Mouse (Mus musculus): ENCODE measurements around the gene Phactr3. TPM values are rescaled to one million over a fixed set of nuclear protein-coding genes. Genes with fewer than 3 reads are reported as not detected.
A peak's percentile ranks its signal among the peaks of the same experiment; 100 is the strongest.
"Not testable (repeated sequence)": the region's sequence is repeated elsewhere in the genome, so short reads cannot be mapped to it uniquely, and the experiment has no call there.

Phactr3 gene
- polyA plus RNA-seq (2014; fragmentation: Nextera tagmentation; extraction: Ambion mirVana), result 1.8 and 2.1 TPM in 2 replicates

GRCm38 (mm10) chr2:178118801-178119560 lies at the start of gene Phactr3:
Gene Phactr3, plus strand, starts transcription at chr2:178118975.
- WGBS, result 2% methylated on average over 30 of the region's 45 CpGs
- Histone ChIP-seq H3K9me3 (ENCODE audit: control insufficient read depth, low read length) (no peaks in the 10 kb centered on the region), H3K27me3 (replicated peaks; ENCODE audit: control insufficient read depth, insufficient read depth, low read length) (peaks cover 17% of the 10 kb centered on the region), H3K27ac (replicated peaks; ENCODE audit: low read depth, low read length) (no peak within 1 kb of the TSS), H3K4me2 (ENCODE audit: low read depth, low read length) (peak within 1 kb of the TSS; percentile 87), H3K9ac (ENCODE audit: low read depth, low read length) (peak within 1 kb of the TSS; percentile 55), H3K4me3 (ENCODE audit: low read depth, low read length) (peak within 1 kb of the TSS; percentile 44), H3K36me3 (ENCODE audit: control insufficient read depth, insufficient read depth, low read length) (no peaks in the 10 kb centered on the region), H3K4me1 (ENCODE audit: control insufficient read depth, insufficient read depth, low read length) (peaks cover 19% of the 10 kb centered on the region)
- ATAC-seq (ENCODE audit: low read depth), result peak; percentile 62
- DNase-seq (ENCODE audit: low spot score), result no peak

GRCm38 (mm10) chr2:178078166-178078717 lies 40.5 kb upstream of the Phactr3 start, which contains the start of gene Zfp931:
Gene Zfp931, minus strand, starts transcription at chr2:178078476.
- Histone ChIP-seq H3K4me3 (ENCODE audit: low read depth, low read length) (peak within 1 kb of the TSS; percentile 41), H3K9ac (ENCODE audit: low read depth, low read length) (0 out of 2 replicates have a peak within 1 kb of the TSS, but pooled peaks have one; percentile 46), H3K4me2 (ENCODE audit: low read depth, low read length) (peak within 1 kb of the TSS; percentile 47)
- H3K9me3 ChIP-seq (ENCODE audit: control insufficient read depth, low read length); H3K4me1 ChIP-seq (ENCODE audit: control insufficient read depth, insufficient read depth, low read length); H3K27me3 ChIP-seq (replicated peaks; ENCODE audit: control insufficient read depth, insufficient read depth, low read length); ATAC-seq (ENCODE audit: low read depth); H3K36me3 ChIP-seq (ENCODE audit: control insufficient read depth, insufficient read depth, low read length); DNase-seq (ENCODE audit: low spot score); H3K27ac ChIP-seq (replicated peaks; ENCODE audit: low read depth, low read length): not testable (repeated sequence)
- WGBS, result no CpG with 5 or more reads among the region's 14 CpGs

GRCm38 (mm10) chr2:178089586-178089985 lies 29.2 kb upstream of the Phactr3 start:
- Histone ChIP-seq H3K9ac (ENCODE audit: low read depth, low read length) (no peak overlapping the region), H3K27ac (replicated peaks; ENCODE audit: low read depth, low read length) (no peak overlapping the region), H3K9me3 (ENCODE audit: control insufficient read depth, low read length) (no peaks in the 10 kb centered on the region), H3K4me2 (ENCODE audit: low read depth, low read length) (no peak overlapping the region), H3K27me3 (replicated peaks; ENCODE audit: control insufficient read depth, insufficient read depth, low read length) (no peaks in the 10 kb centered on the region), H3K4me3 (ENCODE audit: low read depth, low read length) (no peak overlapping the region), H3K4me1 (ENCODE audit: control insufficient read depth, insufficient read depth, low read length) (no peaks in the 10 kb centered on the region), H3K36me3 (ENCODE audit: control insufficient read depth, insufficient read depth, low read length) (no peaks in the 10 kb centered on the region)
- ATAC-seq (ENCODE audit: low read depth) (no peak), DNase-seq (ENCODE audit: low spot score) (no peak)

DNA sequence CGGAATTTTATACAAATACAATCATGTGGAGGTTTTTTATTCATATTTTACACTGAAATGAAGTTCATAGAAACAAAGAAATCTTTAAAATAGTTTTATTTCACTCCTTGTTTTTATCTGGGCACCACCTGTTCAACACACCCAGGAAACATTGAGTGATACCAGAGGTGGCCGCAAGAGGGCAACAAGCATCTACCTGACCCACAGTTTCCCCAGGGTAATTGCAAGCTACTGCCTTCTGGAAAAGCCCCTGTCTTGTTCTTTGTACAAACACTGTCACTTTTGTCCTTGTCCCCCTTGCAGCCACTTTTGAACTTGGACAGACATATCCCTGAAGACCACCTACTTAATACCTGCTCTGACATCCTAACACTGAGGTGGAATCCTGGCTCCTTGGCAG lies 20.8 kb upstream of the Phactr3 start:
- ATAC-seq (ENCODE audit: low read depth), result no peak
- WGBS, result 4% methylated on average over 2 of the region's 2 CpGs
- Histone ChIP-seq H3K36me3 (ENCODE audit: control insufficient read depth, insufficient read depth, low read length) (no peaks in the 10 kb centered on the region), H3K9me3 (ENCODE audit: control insufficient read depth, low read length) (0 out of 2 replicates have a peak, but pooled peaks cover 2% of the 10 kb centered on the region), H3K4me2 (ENCODE audit: low read depth, low read length) (no peak overlapping the region), H3K4me3 (ENCODE audit: low read depth, low read length) (no peak overlapping the region), H3K27me3 (replicated peaks; ENCODE audit: control insufficient read depth, insufficient read depth, low read length) (no peaks in the 10 kb centered on the region), H3K4me1 (ENCODE audit: control insufficient read depth, insufficient read depth, low read length) (no peaks in the 10 kb centered on the region), H3K27ac (replicated peaks; ENCODE audit: low read depth, low read length) (no peak overlapping the region), H3K9ac (ENCODE audit: low read depth, low read length) (no peak overlapping the region)
- peak; percentile 23 for DNase-seq (ENCODE audit: low spot score)

- Histone ChIP-seq H3K27me3 (replicated peaks; ENCODE audit: control insufficient read depth, insufficient read depth, low read length) (no peaks in the 10 kb centered on the region), H3K4me3 (ENCODE audit: low read depth, low read length) (no peak overlapping the region), H3K9ac (ENCODE audit: low read depth, low read length) (no peak overlapping the region), H3K4me2 (ENCODE audit: low read depth, low read length) (no peak overlapping the region), H3K9me3 (ENCODE audit: control insufficient read depth, low read length) (no peaks in the 10 kb centered on the region), H3K4me1 (ENCODE audit: control insufficient read depth, insufficient read depth, low read length) (no peaks in the 10 kb centered on the region), H3K36me3 (ENCODE audit: control insufficient read depth, insufficient read depth, low read length) (no peaks in the 10 kb centered on the region), H3K27ac (replicated peaks; ENCODE audit: low read depth, low read length) (no peak overlapping the region)
- ATAC-seq (ENCODE audit: low read depth) (peak; percentile 71), DNase-seq (ENCODE audit: low spot score) (peak; percentile 67)
- WGBS, result 7% methylated on average over 7 of the region's 7 CpGs
Observed at GRCm38 (mm10) chr2:178101957-178102356, 16.8 kb upstream of the Phactr3 start.

DNA sequence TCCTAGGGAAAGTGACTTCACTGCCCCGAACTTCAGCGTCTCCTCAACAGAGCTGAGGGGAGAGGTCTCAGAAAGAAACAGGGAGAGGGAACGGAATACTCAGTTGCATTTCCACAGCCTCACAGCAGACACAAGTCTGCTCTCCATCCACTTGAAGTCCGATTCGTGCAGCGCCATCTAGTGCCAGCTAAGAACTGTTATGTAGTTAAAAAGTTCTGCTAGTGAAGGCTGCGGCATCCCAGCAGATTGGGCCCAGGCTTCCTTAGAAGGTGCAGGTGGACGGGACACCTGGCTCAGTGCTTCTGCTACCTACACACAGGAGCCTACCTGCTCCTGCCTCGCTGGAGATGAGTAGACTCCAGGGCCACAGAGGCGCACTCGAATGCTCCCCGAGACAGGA lies 829 bp upstream of the Phactr3 start:
- H3K9me3 ChIP-seq (ENCODE audit: control insufficient read depth, low read length), result no peaks in the 10 kb centered on the region

DNA sequence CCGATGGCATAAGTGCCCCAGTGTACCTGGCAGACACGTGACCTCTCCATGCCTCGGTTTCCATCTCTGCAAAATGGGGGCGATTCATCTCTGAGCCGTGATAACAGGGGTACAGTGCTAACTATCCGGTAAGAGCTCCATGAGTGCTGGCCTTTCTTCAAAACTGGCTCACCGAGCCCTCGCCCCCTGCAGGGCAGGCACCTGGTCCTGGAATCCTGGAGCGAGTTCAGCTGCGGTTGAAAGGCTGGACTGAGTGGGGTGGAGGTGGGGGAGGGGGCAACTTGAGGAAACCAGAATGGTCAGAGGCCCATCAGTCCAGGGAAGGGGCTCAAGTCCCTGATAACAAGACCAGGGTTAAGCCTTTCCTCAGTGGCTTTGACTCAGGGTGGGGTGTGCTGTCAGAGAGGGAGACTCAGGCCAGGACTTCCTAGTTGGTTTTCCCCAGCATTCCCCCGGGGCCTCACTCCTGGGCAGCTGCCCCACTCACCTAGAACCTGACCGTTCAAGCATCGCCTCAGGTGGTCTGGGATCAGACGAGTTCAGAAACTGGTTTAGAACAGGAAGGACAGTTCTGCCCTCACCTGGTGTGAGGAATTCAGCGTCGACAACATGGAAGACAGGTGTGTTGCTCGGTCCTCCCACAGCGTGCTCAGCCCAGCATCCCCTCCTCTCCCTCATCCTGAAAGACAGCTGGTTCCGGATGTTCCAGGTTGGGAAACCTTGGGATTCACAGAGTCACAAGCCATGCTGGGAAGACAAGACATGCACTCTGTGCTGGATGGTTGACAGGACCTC lies 983 bp downstream of the Phactr3 start:
- no peak for DNase-seq (ENCODE audit: low spot score)
- Histone ChIP-seq H3K4me2 (ENCODE audit: low read depth, low read length) (peak overlapping the region; percentile 87), H3K4me1 (ENCODE audit: control insufficient read depth, insufficient read depth, low read length) (peaks cover 19% of the 10 kb centered on the region), H3K27me3 (replicated peaks; ENCODE audit: control insufficient read depth, insufficient read depth, low read length) (peaks cover 17% of the 10 kb centered on the region), H3K9ac (ENCODE audit: low read depth, low read length) (no peak overlapping the region), H3K4me3 (ENCODE audit: low read depth, low read length) (peak overlapping the region; percentile 44), H3K27ac (replicated peaks; ENCODE audit: low read depth, low read length) (no peak overlapping the region), H3K9me3 (ENCODE audit: control insufficient read depth, low read length) (no peaks in the 10 kb centered on the region), H3K36me3 (ENCODE audit: control insufficient read depth, insufficient read depth, low read length) (no peaks in the 10 kb centered on the region)
- 25% methylated on average over 19 of the region's 19 CpGs for WGBS
- no peak for ATAC-seq (ENCODE audit: low read depth)

More for the DNA sequence above, 829 bp upstream of the Phactr3 start:
- peaks cover 17% of the 10 kb centered on the region for H3K27me3 ChIP-seq (replicated peaks; ENCODE audit: control insufficient read depth, insufficient read depth, low read length)
- H3K4me3 ChIP-seq (ENCODE audit: low read depth, low read length), result no peak overlapping the region
- no peak overlapping the region for H3K9ac ChIP-seq (ENCODE audit: low read depth, low read length)
- whole genome bisulfite sequencing, result 22% methylated on average over 12 of the region's 12 CpGs
- DNase-seq (ENCODE audit: low spot score), result peak; percentile 86
- H3K27ac ChIP-seq (replicated peaks; ENCODE audit: low read depth, low read length), result no peak overlapping the region
- peaks cover 19% of the 10 kb centered on the region for H3K4me1 ChIP-seq (ENCODE audit: control insufficient read depth, insufficient read depth, low read length)
- no peak for ATAC-seq (ENCODE audit: low read depth)
- no peak overlapping the region for H3K4me2 ChIP-seq (ENCODE audit: low read depth, low read length)
- no peaks in the 10 kb centered on the region for H3K36me3 ChIP-seq (ENCODE audit: control insufficient read depth, insufficient read depth, low read length)

GRCm38 (mm10) chr2:178120356-178120645 lies 1.5 kb downstream of the Phactr3 start:
- ATAC-seq (ENCODE audit: low read depth), result no peak
- H3K4me1 ChIP-seq (ENCODE audit: control insufficient read depth, insufficient read depth, low read length), result peaks cover 19% of the 10 kb centered on the region

More at GRCm38 (mm10) chr2:178120356-178120645, 1.5 kb downstream of the Phactr3 start:
- H3K27ac ChIP-seq (replicated peaks; ENCODE audit: low read depth, low read length), result no peak overlapping the region
- no peak overlapping the region for H3K4me3 ChIP-seq (ENCODE audit: low read depth, low read length)
- DNase-seq (ENCODE audit: low spot score), result no peak
- H3K4me2 ChIP-seq (ENCODE audit: low read depth, low read length), result no peak overlapping the region
- H3K9ac ChIP-seq (ENCODE audit: low read depth, low read length), result no peak overlapping the region
- peaks cover 17% of the 10 kb centered on the region for H3K27me3 ChIP-seq (replicated peaks; ENCODE audit: control insufficient read depth, insufficient read depth, low read length)
- no peaks in the 10 kb centered on the region for H3K36me3 ChIP-seq (ENCODE audit: control insufficient read depth, insufficient read depth, low read length)
- H3K9me3 ChIP-seq (ENCODE audit: control insufficient read depth, low read length), result no peaks in the 10 kb centered on the region
